Mouse (Mus musculus): ENCODE data around the gene Zc3h15.
A peak's percentile ranks its signal among the peaks of the same experiment; 100 is the strongest.
"Not testable (repeated sequence)": the region's sequence is repeated elsewhere in the genome, so short reads cannot be mapped to it uniquely, and the experiment has no call there.

Zc3h15 gene

GRCm38 (mm10) chr2:83644276-83645252 lies at the start of gene Zc3h15:
Gene Zc3h15, plus strand, starts transcription at chr2:83644435.
- peak; percentile 98 for DNase-seq (ENCODE audit: low read depth, low spot score)

GRCm38 (mm10) chr2:83620558-83621367 lies 23.5 kb upstream of the Zc3h15 start:
- DNase-seq (ENCODE audit: low read depth, low spot score): no peak

DNA sequence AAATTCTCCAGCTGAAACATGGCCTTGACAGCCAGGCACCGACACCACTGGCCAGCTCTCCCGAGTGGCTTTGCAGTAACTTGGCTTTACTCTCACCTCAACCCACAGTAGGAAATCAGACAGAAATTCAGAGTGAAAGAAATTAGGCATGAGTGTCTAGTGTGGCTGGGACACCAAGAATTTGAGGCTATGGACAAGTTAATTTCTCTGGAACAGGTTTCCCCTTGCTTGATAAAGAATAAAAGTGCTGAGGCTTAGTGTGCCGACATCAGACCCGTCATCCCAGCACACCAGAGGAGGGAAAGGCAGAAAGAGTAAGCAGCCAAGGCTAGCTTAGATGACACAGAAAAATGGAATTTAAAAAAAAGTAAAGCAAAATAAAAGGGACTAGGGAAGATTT lies 22.7 kb upstream of the Zc3h15 start:
- no peak for DNase-seq (ENCODE audit: low read depth, low spot score)

DNA sequence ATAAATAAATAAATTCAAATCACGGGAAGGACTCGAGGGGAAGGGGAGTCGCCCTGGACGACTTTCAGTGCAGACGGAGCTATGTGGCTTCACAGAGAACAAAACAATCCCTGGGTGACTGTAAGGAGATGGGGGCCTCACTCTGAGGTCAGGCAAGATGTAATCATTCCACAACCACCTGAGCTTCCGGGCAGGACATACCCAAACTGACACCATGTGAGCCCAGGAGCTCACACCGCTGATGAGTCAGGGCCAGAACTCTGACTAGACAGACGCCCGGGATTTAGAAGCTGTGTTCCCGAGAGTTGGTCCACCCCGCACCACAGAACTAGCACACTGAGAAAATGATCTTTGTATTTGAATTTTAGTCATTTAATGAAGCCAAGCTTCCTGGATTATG lies 21.4 kb upstream of the Zc3h15 start:
- DNase-seq (ENCODE audit: low read depth, low spot score): no peak

DNA sequence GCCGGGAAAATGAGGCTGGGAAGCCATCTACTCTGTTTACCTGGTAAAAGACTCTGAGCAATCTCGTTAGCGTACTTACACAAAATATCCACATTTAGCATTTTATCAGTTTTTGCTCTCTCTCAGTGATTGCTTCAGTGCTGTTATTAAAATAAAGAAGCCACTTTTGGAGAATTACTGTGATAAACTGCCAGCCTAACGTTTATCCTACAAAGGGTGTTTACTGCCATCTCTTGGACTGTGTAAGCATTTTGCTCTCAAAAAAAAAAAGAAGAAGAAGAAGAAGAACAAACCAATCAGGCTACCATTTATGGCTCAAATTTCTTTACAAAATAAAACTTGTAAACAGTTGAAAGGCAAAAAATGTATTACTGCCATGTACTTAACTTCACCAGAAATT lies 20.2 kb upstream of the Zc3h15 start:
- no peak for DNase-seq (ENCODE audit: low read depth, low spot score)

DNA sequence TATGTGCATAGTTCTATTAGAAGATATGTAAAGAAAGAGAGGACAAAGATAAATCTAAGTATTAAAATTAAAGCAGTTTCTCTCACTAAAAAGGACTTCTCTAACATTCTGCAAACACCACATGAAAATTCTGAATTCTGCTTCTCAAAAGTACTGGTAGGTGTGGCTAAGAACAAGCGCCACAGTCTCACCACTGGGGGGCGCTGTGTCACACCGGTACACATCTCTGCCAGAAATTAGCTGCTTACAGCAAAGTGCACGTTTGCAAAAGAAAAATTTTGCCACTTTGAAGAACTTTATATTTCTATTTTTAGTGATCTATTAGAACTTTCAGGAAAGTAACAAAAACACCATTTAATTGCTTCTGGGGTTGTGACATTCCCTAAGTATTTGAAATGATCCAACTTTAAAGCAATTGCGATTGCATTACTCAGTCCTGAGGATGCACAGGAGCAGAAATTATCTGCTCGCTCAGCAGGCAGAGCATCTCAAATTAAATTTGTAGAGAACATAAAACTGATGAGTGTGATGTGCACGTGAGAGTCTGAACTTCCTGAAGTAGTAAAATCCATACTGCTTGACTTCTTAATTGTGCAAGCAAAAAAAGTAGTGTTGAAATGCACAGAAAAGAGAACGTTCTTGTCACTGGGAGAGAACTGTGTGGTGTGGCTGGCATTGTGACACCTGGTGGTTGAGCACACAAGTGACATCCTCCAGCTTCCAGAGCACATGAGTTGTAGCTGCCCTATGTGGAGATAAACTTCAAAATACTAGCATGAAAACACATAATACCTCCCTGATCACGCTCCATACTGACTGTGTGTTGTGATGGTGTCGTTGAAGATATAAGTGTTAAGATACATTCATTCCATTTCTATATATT lies 18.8 kb upstream of the Zc3h15 start:
- DNase-seq (ENCODE audit: low read depth, low spot score): peak; percentile 89

- no peak for DNase-seq (ENCODE audit: low read depth, low spot score)
Measured at GRCm38 (mm10) chr2:83626881-83627280, 17.4 kb upstream of the Zc3h15 start.

DNA sequence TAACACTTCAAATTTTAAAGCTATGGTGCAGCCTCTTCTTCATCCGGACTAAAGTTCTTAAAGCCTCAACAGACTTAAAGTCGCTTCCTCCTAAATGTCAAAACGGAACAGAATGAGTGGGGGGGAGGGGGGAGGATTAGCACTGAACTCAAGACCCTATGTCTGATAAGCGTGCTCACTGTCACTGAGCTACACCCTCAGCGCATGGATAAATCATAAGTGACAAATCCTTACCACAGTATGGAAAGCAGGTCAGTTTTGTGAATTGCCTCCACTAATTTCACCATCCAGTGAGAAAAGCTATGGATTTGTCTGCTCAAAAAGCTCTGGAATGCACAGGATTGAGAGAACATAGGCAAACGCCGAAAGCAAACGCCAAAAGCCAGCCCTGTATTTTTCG lies 16.7 kb upstream of the Zc3h15 start:
- DNase-seq (ENCODE audit: low read depth, low spot score): no peak

GRCm38 (mm10) chr2:83627932-83628331 lies 16.3 kb upstream of the Zc3h15 start:
- DNase-seq (ENCODE audit: low read depth, low spot score): no peak

GRCm38 (mm10) chr2:83641993-83642392 lies 2.2 kb upstream of the Zc3h15 start:
- no peak for DNase-seq (ENCODE audit: low read depth, low spot score)

- no peak for DNase-seq (ENCODE audit: low read depth, low spot score)
Measured at GRCm38 (mm10) chr2:83648916-83649315, 4.7 kb downstream of the Zc3h15 start.

DNA sequence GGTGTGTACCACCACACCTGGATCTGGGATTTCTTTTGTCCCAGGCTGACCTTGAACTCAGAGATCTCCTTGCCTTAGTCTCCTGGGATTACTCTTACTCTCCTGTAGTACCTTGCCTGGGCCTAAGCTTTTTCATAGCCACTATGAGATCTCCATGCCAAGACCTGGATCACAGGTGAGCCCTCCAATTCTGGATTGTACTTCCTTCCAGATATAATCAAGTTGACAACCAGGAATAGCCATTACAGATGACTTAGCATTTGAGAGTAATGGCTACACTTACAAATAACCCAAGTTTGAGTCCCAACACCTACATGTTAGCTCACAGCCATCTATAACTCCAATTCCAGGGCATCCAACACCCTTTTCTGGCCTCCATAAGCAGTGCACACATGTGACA lies 8.4 kb downstream of the Zc3h15 start:
- DNase-seq (ENCODE audit: low read depth, low spot score): no peak

- no peak for DNase-seq (ENCODE audit: low read depth, low spot score)
Measured at GRCm38 (mm10) chr2:83659279-83659678, 15.0 kb downstream of the Zc3h15 start.

GRCm38 (mm10) chr2:83660114-83660513 lies 15.9 kb downstream of the Zc3h15 start:
- no peak for DNase-seq (ENCODE audit: low read depth, low spot score)

DNA sequence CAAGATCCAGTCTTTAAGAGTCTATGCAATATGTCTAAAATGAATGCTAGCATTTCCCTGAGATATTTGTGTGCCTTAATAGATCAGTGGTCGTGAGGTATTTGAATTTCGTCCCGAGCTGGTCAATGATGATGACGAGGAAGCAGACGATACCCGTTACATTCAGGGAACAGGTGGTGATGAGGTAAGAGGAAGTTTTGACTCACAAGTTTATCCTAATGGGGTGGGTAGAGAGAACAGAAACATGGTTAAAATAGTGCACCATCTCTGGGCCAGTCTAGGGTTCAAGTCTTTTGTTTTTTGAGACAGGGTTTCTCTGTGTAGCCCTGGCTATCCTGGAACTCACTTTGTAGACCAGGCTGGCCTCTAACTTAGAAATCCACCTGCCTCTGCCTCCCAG lies 17.1 kb downstream of the Zc3h15 start:
- no peak for DNase-seq (ENCODE audit: low read depth, low spot score)

DNA sequence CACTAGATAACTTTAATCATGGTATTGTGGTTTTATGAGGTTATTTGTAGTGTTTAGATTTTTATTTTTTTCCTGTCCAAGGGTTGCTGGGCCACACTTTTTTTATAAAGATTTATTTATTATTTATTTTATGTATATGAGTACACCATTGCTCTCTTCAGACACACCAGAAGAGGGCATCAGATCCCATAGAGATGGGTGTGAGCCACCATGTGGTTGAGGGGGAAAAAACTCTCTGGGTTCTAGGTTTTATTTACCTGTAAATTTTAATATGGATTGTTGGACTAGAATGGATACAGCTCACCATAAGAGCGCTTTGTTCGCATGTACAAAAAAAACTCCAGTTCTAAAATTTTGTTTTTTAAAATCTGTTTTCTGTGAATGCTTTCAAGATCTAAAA lies 20.8 kb downstream of the Zc3h15 start:
- DNase-seq (ENCODE audit: low read depth, low spot score): not testable (repeated sequence)

DNA sequence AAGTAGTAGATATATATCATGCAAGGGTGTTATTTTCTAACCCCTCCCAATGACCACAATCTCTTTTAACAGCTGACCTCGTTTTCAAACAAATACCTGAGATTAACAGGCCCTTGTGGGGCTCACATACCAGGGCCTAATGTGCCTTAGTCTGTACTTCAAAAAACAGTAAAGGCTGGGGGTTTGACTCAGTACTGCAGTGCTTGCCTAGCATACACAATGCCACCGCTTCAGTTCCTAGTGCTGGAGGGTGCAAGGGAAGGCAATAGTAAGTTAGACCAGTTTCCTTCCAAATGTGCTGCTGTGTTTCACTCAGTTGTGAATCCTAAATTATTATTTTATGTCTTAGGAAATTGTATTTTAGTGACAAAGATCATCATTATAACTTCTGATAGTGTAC lies 23.2 kb downstream of the Zc3h15 start:
- no peak for DNase-seq (ENCODE audit: low read depth, low spot score)

GRCm38 (mm10) chr2:83668052-83668451 lies 23.8 kb downstream of the Zc3h15 start:
- DNase-seq (ENCODE audit: low read depth, low spot score): no peak

DNA sequence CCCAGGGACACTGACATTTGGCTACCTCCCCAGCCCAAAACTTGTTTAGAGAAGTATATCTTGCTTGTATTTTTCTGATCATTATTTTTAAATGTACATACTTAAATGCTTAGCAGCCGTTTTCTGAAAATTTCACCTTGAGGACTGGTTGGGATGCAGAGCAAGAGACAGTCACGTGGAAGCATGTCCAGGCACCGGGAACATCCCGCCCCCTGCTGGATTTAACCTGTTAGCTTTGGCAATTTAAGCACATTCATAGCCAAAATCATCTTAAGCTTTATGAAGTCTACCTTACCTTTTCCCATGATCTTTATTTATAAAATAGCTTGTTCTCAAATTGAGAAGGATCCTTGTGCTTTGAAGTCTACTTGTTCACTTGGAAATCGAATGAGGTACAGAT lies 25.8 kb downstream of the Zc3h15 start:
- no peak for DNase-seq (ENCODE audit: low read depth, low spot score)

- DNase-seq (ENCODE audit: low read depth, low spot score): no peak
Measured at GRCm38 (mm10) chr2:83671843-83672242, 27.6 kb downstream of the Zc3h15 start.

- DNase-seq (ENCODE audit: low read depth, low spot score): no peak
Measured at GRCm38 (mm10) chr2:83673067-83673466, 28.8 kb downstream of the Zc3h15 start.

GRCm38 (mm10) chr2:83673843-83674242 lies 29.6 kb downstream of the Zc3h15 start:
- DNase-seq (ENCODE audit: low read depth, low spot score): no peak

All from CD4-positive, CD25-positive, alpha-beta regulatory T cell, adult 2 months (primary cell).